Mouse (Mus musculus) G1E (cell line): ENCODE results near the gene Clint1.

Experiments used
- CTCF ChIP-seq: IDR thresholded peaks from 2 replicates; pipeline ENCODE4 v1.5.1; 2012; ENCODE audit warnings: low read depth, low read length, inconsistent platforms, mixed read lengths
- GATA1 ChIP-seq: IDR thresholded peaks from 2 replicates; pipeline ENCODE4 v1.6.1; 2012; ENCODE audit warnings: borderline replicate concordance, low read length, inconsistent platforms, mixed read lengths
- POLR2AphosphoS5 ChIP-seq: IDR thresholded peaks from 2 replicates; pipeline ENCODE4 v1.6.1; 2012; ENCODE audit warnings: low read depth, low read length, inconsistent platforms; ENCODE audit not compliant: insufficient replicate concordance

GRCm38 (mm10) chr11:45907301-45907700 is 55.5 kb downstream of the Clint1 start:
- no peak for TF ChIP-seq CTCF
- TF ChIP-seq POLR2AphosphoS5, result no peak
- no peak for TF ChIP-seq GATA1
